Mouse (Mus musculus) brain, embryonic 14.5 days (tissue): Measurements from ENCODE around the gene Akt3.

ENCODE experiments used
- CTCF ChIP-seq: fragments of 200-500 bp; IDR thresholded peaks from 2 replicates; pipeline ENCODE4 v1.5.1; 2012; ENCODE audit warnings: inconsistent platforms, mild to moderate bottlenecking, moderate library complexity, borderline replicate concordance; ENCODE audit not compliant: insufficient read depth, insufficient read length; ENCODE audit errors: extremely low read depth
- POLR2A ChIP-seq: fragments of 200-500 bp; IDR thresholded peaks from 2 replicates; pipeline ENCODE4 v1.6.1; 2012; ENCODE audit warnings: mild to moderate bottlenecking, inconsistent platforms, borderline replicate concordance; ENCODE audit not compliant: poor library complexity, insufficient read depth, insufficient read length, severe bottlenecking; ENCODE audit errors: extremely low read depth

DNA sequence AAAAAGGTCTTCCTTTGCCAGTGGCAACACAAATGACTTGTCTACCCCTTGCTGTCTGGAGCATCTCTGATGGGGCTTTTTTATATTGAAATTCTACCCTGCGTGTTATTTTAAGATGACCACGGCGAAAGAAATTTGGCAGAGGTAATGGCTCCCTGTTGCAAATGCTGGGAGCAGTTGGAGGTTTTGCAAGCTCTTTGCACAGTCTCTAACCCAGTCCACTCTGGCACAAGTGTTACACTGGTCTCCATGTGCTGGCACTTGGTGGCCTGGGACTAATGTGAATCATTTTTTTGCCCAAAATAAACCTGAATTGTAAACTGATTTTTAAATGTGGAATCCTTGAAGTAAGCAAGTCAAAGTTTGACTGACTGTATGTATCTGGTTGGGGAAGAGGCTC lies 244.2 kb downstream of the Akt3 start:
- TF ChIP-seq POLR2A (no peak), CTCF (no peak)
